Mouse (Mus musculus): ENCODE data around the gene Myog. TPM values are rescaled to one million over a fixed set of nuclear protein-coding genes. Genes with fewer than 3 reads are reported as not detected.

Myog gene
- total and polyA plus RNA-seq, 2 experiments from 2014 or later: 0.19 to 0.29 TPM

DNA sequence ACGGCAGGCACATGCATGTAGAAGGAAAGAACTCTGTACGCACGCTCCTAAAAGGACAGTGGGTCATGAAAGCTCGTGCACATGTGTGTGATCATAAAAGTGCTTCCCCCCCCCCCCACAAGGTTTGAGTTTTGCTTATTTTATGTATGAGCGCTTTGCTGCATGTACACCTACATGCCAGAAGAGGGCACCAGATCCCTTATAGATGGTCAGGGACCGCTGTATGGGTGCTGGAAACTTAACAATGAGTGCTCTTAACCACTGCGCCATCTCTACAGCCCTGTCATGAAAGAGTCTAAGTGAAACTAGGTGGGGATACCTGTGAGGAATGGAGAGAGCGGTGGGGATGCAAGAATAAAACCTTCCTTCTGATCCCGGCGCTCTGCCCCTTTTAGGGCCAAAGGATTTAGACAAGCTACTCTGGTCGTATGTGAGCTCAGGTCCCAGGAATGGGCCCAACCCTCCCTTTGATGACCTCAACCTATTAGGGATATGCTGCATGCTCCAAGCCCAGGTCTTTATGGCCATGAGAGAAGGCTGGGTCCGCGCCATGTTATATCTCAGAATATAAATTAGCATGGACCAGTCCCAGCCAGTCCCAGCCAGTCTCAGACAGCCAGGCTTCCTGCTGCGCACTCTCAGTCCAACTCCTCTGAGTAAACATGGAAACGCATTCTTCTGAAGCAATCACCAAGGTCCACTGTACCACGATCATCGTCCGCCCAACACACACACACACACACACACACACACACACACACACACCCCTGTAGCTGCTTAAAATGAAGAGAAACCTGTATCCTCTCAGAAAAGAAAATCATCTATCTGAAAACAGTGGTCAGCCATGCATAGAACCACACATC is 50.2 kb downstream of the Myog start:
- H3K27me3 ChIP-seq (ENCODE audit: insufficient read depth, low read length): no peaks in the 10 kb centered on the region
- no peaks in the 10 kb centered on the region for H3K9me3 ChIP-seq (ENCODE audit: low read length)
- no peak overlapping the region for H3K4me2 ChIP-seq (ENCODE audit: low read depth)
- 96% methylated on average over 18 of the region's 18 CpGs for WGBS
- ATAC-seq (no peak), DNase-seq (no peak)
- no peak overlapping the region for H3K27ac ChIP-seq (ENCODE audit: low read depth, low read length)
- H3K36me3 ChIP-seq (ENCODE audit: insufficient read depth): no peaks in the 10 kb centered on the region
- no peak for TF ChIP-seq CTCF (IDR thresholded peaks at IDR 0.05; ENCODE audit: low read depth)
- no peaks in the 10 kb centered on the region for H3K4me1 ChIP-seq (ENCODE audit: insufficient read depth)
- no peak overlapping the region for H3K9ac ChIP-seq
- no peak overlapping the region for H3K4me3 ChIP-seq (ENCODE audit: low read depth, low read length)

DNA sequence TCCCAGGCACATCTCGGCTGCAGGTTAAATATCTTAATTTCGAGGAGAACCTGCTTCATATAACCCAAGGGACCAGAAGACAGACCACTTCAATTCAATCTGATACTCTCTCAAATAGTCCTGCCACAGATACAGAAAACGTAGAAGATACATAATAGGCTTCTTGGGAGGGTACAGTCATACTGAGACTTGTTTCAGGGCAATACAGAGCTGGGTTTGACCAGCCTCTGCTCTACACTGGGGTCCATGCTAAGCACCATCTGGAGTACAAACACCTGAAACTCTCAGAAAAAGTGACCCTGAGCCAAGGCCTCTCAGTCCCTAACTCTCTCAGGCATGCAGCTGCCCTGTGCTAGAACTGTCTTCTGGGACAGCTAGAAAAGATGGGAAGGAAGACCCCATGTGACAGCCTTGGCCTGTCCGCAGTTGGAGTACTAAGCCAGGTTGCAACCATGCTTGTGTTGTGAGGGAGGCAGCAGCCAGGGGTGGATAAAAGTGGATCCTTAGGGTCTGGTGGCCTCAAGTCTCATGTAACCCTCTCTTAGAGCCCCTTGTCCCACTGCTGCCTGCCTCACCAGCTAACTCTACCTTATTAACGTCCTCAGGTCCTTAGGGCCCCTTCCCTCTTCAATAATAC is 52.0 kb downstream of the Myog start:
- Histone ChIP-seq H3K9ac (no peak overlapping the region), H3K9me3 (ENCODE audit: low read length) (no peaks in the 10 kb centered on the region), H3K27me3 (ENCODE audit: insufficient read depth, low read length) (no peaks in the 10 kb centered on the region), H3K36me3 (ENCODE audit: insufficient read depth) (peaks cover 3% of the 10 kb centered on the region; the same call in 1 of the 2 replicates), H3K4me1 (ENCODE audit: insufficient read depth) (no peaks in the 10 kb centered on the region), H3K4me2 (ENCODE audit: low read depth) (no peak overlapping the region), H3K4me3 (ENCODE audit: low read depth, low read length) (no peak overlapping the region), H3K27ac (ENCODE audit: low read depth, low read length) (no peak overlapping the region)
- DNase-seq: no peak
- TF ChIP-seq CTCF (IDR thresholded peaks at IDR 0.05; ENCODE audit: low read depth): no peak
- ATAC-seq: no peak
- WGBS: 74% methylated on average over 5 of the region's 5 CpGs

Other genes with a start within 250 kb of the Myog start
- gene Btg2, start 210.9 kb upstream of the Myog start, total RNA-seq (2014; rRNA removed): 9.2 and 11.9 TPM in 2 replicates
- gene Btg2, start 210.9 kb upstream of the Myog start, polyA plus RNA-seq (2015; fragmentation: Nextera tagmentation; extraction: Ambion mirVana): 10.1 and 12.0 TPM in 2 replicates
- 0.19 and 0.46 TPM in 2 replicates for gene Chit1, start 178.7 kb upstream of the Myog start, total RNA-seq (2014; rRNA removed)
- gene Chit1, start 178.7 kb upstream of the Myog start, polyA plus RNA-seq (2015; fragmentation: Nextera tagmentation; extraction: Ambion mirVana): 0.30 and 0.41 TPM in 2 replicates
- 0.38 and 1.3 TPM in 2 replicates for gene Chil1, start 107.8 kb upstream of the Myog start, total RNA-seq (2014; rRNA removed)
- gene Chil1, start 107.8 kb upstream of the Myog start, polyA plus RNA-seq (2015; fragmentation: Nextera tagmentation; extraction: Ambion mirVana): 3.3 and 4.1 TPM in 2 replicates
- 0.10 and 0.23 TPM in 2 replicates for gene Mybph, start 96.5 kb upstream of the Myog start, total RNA-seq (2014; rRNA removed)
- 0.12 TPM in 1 of 2 replicates, not detected in the other for gene Mybph, start 96.5 kb upstream of the Myog start, polyA plus RNA-seq (2015; fragmentation: Nextera tagmentation; extraction: Ambion mirVana)
- gene Adora1, start 54.6 kb upstream of the Myog start, total RNA-seq (2014; rRNA removed): 38.4 and 41.5 TPM in 2 replicates
- gene Adora1, start 54.6 kb upstream of the Myog start, polyA plus RNA-seq (2015; fragmentation: Nextera tagmentation; extraction: Ambion mirVana): 29.3 and 37.5 TPM in 2 replicates
- 26.9 and 31.9 TPM in 2 replicates for gene Ppfia4, start 42.9 kb downstream of the Myog start, total RNA-seq (2014; rRNA removed)
- 12.7 and 17.5 TPM in 2 replicates for gene Ppfia4, start 42.9 kb downstream of the Myog start, polyA plus RNA-seq (2015; fragmentation: Nextera tagmentation; extraction: Ambion mirVana)
- 177 and 184 TPM in 2 replicates for gene Tmem183a, start 72.0 kb downstream of the Myog start, total RNA-seq (2014; rRNA removed)
- 103 and 123 TPM in 2 replicates for gene Tmem183a, start 72.0 kb downstream of the Myog start, polyA plus RNA-seq (2015; fragmentation: Nextera tagmentation; extraction: Ambion mirVana)
- gene 4933406M09Rik, start 96.0 kb downstream of the Myog start, total RNA-seq (2014; rRNA removed): not detected in 2 replicates
- not detected in 2 replicates for gene 4933406M09Rik, start 96.0 kb downstream of the Myog start, polyA plus RNA-seq (2015; fragmentation: Nextera tagmentation; extraction: Ambion mirVana)
- gene Cyb5r1, start 115.6 kb downstream of the Myog start, total RNA-seq (2014; rRNA removed): 9.2 and 16.0 TPM in 2 replicates
- gene Cyb5r1, start 115.6 kb downstream of the Myog start, polyA plus RNA-seq (2015; fragmentation: Nextera tagmentation; extraction: Ambion mirVana): 9.5 and 14.5 TPM in 2 replicates
- 80.0 and 82.0 TPM in 2 replicates for gene Adipor1, start 125.4 kb downstream of the Myog start, total RNA-seq (2014; rRNA removed)
- gene Adipor1, start 125.4 kb downstream of the Myog start, polyA plus RNA-seq (2015; fragmentation: Nextera tagmentation; extraction: Ambion mirVana): 62.2 and 68.2 TPM in 2 replicates
- gene Klhl12, start 165.5 kb downstream of the Myog start, total RNA-seq (2014; rRNA removed): 33.5 and 40.0 TPM in 2 replicates
- gene Klhl12, start 165.5 kb downstream of the Myog start, polyA plus RNA-seq (2015; fragmentation: Nextera tagmentation; extraction: Ambion mirVana): 26.2 and 33.6 TPM in 2 replicates
- gene Rabif, start 204.7 kb downstream of the Myog start, total RNA-seq (2014; rRNA removed): 35.0 and 39.6 TPM in 2 replicates
- 68.9 and 74.6 TPM in 2 replicates for gene Rabif, start 204.7 kb downstream of the Myog start, polyA plus RNA-seq (2015; fragmentation: Nextera tagmentation; extraction: Ambion mirVana)

Data from forebrain, postnatal 0 days (tissue).